Mouse (Mus musculus) mature B cell (primary cell): ENCODE results near the gene C4b.
"Not testable (repeated sequence)": the region's sequence is repeated elsewhere in the genome, so short reads cannot be mapped to it uniquely, and the experiment has no call there.

Experiments
- in situ Hi-C: fragments of 300-500 bp; cut with MboI; formaldehyde crosslinking; loops from 2 replicates; pipeline ENCODE4 v1.14.3; 2019

The C4b gene

DNA sequence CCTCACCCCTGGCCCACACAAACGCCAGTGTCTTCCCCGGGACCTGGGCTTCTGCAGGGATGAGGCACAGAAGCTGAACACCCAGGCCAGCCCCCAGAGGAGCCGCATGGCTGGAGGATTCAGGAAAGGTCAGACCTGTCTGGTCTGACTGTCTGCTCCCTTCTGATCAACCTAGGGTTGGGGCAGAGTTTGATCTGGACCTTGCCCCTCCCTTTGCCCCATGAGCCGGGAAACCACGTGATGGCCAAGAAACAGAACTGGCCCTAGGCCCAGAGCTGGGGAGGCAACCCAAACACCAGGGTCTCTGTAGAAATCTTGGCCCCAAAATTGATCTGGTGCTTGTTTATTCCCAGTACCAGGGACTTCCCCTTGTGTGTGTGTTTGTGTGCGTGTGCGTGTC is at the start of gene C4b:
TSS of gene C4b (minus strand) at position 164 of the 400 bp plus-strand sequence.
- in situ Hi-C loops = no loop called here

DNA sequence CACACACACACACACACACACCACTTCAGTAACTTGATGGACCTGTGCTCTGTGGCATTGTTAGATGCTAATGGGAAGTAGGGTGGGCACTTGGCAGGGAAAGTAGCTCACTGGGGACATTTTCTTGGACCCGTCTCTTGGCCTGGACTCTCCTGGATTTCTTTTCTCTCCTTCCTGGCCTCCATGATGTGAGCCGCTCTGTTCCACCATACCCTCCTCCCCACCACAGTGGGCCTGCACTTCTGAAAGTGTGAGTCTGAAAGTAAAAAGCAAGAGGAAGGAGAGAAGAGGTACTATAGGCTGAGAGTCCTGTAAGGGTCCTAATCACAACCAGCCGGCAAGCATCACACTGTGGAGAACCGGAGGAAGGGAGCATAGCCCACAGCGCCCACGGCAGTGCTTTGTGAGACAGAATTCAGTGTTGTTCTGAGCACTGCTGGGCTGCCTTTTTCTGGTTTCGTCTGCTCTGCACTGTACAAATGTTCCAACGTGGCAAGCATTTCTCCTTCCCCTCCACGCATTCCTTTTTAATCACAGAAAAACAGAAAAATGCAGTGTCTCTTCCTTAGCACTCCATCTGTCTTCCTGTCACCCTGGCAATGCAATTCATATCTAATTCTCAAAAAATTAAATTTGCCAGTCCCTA is 34.1 kb upstream of the C4b start:
- in situ Hi-C loops = no loop called here

DNA sequence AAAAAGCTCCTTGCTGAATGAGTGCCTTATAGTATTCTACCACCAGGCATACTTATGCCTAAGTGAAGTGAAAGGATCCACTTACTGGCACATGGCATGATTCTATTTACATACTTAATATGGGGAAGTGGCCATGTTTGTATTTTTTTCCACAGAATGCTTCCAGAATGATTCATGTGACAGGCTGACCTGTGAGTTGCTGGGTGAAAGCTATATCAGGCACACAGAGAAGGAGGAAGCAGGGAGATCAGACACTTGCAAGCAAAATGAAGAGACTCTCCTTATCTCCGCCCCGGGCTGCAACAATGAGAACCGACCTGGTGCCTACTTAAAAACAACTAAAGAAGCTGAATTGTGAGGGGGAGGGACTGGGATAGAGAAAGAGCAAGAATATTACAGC is 17.8 kb upstream of the C4b start:
- in situ Hi-C loops = no loop called here

DNA sequence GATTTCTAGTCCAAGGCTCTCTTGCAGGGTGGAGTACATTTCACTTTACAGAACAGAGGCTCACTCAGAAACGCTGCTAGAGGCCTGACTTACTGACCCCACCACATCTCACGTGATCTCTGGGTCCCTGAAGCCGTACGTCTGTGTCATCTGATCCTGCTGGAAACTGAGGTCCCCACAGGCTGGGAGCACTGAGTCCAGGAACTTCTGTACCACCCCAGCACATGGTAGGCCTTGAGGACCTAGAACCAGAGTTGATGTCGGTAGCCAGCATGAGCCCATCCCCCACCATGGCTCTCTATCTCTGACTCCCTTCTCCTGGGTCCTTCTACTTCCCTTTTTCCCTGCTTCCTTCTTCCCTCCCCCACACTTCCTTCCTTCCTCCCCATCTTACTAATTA is 2.8 kb upstream of the C4b start:
- in situ Hi-C loops = no loop called here

DNA sequence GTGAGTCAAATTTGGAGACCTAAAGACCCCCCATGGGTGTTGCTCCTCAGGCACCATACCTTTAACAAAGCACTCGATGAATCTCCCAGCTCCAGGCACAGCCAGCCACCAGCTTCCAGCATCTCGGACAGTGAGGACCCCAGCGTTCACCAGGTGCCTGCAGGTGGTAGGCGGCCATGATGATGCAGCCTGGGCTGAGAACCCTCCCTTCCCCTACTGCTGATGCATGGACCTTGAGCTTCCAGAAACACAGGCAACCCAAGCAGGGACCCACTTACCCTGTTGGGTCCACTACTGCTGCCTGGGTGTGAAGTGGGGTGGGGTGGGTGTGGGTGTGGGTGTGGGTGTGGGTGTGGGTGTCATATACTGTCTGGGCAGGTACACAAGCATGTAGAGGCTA is 1.5 kb upstream of the C4b start:
- in situ Hi-C loops = not testable (repeated sequence)

DNA sequence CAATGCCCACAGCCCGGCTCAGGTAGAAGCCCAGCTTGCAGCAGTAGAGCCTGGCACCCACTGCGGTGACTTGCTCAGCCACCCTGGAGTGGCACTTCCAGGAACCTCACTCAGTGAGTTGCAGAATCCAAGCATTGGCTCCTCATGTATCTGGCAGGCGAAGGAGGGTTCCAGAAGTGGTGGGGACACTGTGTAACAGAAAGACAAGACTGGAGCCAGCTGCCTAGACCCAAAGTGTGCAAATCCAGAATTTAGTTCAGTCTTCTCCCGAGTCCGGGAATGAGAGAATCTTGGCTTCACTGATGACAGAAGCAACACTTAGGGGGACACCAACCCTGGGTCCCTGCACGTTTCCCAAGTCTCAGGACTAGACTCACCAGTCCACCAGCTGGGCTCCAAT is 929 bp upstream of the C4b start:
- in situ Hi-C loops = not testable (repeated sequence)

DNA sequence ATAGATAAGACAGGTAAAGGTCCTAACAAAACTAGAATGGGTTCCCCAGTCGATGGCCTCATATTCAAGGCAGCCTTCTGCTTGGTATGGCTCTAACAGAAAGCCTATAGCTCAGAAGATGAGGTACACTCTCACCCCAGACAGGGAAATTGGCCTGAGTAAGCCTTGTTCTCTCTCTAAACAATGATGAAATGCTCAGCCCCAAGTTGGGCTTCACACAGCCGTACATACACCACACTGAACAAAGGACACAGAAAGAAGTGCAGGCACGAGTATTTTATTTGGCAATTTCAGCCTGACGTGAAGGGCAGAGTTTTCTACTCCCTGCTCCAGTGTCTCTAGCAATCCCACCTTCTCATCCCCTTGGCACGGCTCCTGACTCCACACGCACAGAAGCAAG is 524 bp upstream of the C4b start:
- in situ Hi-C loops = no loop called here

DNA sequence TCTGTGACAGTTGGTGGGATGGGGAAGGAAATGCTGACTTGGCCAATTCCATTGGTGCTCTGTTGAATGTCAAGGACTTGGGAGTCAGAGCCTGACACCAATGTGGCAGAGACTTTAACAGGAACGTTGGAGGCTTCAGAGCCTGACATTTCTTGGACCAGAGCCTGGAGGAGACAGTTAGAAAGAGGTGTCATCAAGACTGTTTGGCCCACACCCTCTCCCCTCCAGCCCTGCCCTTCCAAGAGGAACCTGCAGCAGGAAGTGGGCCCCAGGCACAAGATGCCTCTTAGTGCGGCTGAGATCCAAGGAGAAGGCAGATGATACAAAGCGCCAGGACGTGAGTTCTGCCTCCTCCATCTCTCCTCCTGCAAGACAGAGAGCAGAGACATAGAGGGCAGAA is 3.4 kb downstream of the C4b start:
- in situ Hi-C loops = no loop called here

DNA sequence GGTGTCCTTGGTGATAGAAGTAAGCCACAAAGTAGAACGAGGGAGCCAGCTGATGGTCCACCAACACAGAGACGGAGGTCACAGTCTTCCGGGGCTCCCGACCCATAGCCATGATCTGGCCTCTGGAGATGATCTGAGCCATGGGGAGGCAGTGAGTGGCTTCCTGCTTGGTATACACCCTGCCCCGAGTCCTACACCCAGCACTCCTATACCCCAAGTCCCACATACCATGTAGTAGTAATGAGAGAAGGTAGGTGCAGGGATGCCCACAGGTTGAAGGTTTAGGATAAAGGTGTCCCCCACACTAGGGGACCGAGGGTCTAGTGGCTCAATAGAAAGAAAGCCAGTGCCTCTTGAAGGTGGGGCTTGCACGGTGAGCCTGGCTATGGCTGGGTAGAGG is 4.0 kb downstream of the C4b start:
- in situ Hi-C loops = not testable (repeated sequence)

DNA sequence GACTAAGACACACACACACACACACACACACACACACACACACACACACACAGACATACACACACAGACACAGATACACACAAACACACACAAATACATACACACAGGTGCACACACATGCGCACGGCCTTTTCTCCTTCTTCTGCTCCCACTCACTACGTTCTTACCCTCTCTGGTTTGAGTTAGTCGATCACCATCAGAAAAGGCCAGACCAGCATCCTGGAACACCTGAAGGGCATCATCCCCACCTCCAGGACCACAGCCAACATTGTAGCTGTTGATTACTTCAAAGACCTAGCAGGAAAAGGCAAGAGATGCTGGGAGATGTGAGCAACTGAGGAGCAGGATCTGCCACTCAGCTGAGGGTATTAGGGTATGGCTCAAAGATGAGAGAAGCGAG is 6.2 kb downstream of the C4b start:
- in situ Hi-C loops = not testable (repeated sequence)

DNA sequence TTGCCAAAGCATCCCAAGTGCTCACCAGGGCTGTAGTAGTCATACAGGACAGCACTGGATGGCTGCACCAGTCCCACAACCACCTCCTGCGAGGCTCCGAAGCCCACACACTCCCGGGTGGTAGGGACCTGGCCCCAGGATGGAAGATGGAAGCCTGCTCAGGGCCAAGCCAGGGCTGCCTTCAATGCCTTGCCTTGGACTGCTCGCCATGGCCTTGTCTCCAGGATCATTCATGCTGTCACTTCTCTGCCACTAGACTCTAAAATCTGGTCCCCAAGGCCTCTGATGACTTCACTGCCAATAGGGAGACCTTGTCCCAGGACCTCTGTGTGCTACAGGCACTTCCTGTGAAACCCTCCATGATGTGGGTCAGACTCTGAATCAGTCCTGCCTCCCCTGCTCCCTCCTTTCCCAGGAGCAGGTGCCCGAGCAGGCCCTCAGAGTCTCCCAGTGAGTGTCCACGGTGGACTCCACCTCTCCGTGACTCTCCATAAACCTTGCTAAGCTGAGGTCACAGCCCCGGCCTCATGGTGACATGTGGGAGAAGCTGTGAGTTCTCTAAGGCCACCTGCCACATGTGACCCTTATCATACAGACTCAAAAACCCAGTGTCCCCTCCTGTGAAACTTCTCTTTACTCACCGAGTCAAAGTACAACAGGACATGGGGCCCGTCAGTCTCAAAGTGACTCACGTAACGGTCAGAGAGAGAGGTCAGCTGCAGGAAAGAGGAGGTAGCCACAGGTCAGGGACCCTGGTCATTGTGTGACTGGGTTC is 13.7 kb downstream of the C4b start:
- in situ Hi-C loops = not testable (repeated sequence)

DNA sequence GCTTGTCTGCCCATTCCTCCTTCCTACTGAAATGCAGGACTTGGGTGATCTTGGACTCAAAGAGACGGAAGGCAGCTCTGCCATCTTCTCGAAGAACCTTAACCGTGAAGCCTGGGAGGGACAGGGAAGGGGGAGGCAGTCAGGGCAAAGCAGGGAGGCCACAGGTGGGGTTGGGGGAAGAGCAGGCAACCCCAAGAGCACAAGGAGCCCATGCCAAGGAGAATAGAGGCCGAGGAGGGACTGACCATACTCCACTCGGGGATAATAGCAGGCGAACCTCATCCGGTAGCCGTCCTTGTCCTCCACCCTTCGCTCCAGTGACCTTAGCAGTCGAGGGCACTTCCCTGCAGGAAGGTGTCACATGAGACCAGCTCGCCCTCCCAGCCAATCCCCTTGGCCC is 14.5 kb downstream of the C4b start:
- in situ Hi-C loops = not testable (repeated sequence)

DNA sequence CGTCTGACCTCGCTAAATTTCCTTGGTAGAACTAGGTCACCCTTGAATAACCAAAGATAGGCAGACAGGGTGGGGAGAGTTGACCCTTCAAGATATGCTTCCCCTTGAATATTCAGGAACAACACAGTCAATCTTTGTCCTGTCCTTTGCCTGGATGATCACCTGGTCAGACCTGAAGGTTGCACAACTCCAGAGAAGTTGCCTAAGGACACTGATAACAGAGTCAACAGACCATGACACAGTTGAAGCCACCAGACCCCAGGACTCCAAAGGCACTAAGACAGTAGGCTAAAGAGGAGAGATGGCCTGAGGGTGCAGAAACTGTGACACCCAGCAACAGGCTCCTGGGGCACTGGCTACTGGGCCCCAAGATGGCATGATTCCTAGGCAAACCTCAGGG is 15.8 kb downstream of the C4b start:
- in situ Hi-C loops = no loop called here

DNA sequence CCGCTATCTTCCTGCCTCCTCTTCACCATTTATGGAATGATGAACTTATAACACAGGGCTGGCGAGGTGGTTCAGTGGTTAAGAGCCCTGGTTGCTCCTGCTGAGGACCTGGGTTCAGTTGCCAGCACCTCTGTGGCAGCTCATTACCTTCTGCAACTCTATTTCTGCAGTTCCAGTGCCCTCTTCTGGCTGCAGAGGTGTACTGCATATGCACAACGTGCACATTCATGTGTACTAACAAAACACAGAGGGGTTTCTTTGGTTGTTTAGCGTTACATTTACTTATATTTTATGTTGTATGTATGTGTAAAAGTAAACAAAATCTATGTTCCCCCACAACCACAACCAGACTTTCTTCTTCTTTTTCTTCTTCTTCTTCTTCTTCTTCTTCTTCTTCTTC is 20.6 kb downstream of the C4b start:
- in situ Hi-C loops = no loop called here

DNA sequence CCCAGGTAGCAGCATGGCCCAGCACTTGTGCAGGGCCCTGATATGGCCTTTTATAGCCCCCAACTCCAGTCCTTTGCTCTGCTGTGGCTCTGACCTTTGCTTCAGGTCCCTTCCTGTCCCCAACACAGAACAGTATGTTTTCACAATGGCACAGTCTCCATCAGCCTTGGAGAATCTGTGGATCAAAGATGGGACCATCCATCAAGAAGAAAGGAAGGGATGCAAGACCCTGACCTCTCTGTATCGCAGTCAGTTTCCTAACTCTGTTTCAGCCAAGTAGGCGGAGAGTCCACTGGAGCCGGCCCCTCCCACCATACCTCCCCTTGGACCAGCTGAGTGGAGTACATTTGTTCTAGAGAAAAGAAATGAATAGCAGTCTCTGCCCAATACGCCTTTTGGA is 21.4 kb downstream of the C4b start:
- in situ Hi-C loops = not testable (repeated sequence)

DNA sequence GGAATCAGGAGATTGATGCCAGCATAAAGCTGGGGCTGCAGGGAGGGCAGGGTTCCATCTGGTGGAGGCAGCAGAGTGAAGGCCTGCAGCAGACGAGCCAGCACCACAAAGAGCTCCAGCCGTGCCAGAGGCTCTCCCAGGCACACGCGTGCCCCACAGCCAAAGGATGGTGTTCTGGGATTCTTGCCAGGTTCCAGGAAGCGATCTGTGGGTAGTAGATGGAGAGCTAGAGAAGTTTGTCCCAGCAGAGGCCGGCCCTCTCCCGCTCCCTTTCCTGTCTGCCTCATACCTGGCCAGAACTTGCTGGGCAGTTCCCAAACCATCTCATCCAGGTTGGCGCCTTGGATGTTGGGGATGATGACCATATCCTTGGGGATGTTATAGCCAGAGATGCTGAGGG is 23.8 kb downstream of the C4b start:
- in situ Hi-C loops = not testable (repeated sequence)

DNA sequence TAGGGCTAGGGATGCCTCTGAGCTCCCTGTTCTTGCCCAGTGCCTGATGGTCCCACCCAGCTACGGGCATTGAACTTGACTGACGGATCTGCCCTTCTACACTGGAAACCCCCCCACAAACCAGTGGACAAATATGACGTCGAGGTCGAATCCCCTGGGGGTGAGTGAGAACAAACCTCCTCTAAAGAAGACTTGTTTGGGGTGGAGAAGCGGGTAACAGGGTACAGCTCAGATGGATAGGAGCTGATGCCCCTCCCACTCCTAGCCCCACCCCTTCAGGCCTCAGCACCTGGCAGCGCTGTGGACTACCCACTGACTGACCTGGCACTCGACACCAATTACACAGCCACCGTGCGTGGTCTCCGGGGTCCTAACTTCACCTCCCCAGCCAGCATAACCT is 26.3 kb downstream of the C4b start:
- in situ Hi-C loops = no loop called here

DNA sequence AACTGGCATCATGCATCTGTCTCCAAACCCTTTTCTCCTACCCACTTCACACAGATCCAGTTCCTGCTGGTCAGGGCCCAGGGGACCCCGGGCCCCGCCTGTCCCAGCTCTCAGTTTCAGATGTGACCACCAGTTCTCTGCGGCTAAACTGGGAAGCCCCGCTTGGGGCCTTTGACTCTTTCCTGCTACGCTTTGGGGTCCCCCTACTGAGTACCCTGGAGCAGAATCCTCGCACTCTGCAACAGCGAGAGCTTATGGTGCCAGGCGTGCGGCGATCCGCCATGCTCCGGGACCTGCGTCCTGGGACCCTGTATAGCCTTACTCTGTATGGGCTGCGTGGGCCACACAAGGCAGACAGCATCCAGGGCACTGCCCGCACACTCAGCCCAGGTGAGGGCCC is 27.4 kb downstream of the C4b start:
- in situ Hi-C loops = no loop called here

DNA sequence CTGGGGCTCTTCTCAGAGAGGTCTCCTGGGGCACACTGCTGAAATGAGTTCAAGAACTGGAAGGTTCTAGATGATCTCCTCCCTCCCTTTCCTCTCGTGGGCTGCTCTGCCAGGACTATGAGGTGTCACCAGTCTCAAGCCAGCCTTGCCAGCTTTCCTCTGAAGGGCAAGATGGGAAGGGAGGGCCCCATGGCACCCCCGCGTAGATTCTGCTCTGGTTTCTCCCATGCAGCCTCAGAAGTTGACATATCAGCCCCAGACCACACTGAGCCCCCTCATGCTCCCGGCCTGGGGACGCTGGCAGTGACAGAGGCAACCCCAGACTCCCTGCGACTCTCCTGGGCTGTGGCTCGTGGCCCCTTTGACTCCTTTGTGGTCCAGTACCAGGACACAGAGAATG is 28.2 kb downstream of the C4b start:
- in situ Hi-C loops = not testable (repeated sequence)

DNA sequence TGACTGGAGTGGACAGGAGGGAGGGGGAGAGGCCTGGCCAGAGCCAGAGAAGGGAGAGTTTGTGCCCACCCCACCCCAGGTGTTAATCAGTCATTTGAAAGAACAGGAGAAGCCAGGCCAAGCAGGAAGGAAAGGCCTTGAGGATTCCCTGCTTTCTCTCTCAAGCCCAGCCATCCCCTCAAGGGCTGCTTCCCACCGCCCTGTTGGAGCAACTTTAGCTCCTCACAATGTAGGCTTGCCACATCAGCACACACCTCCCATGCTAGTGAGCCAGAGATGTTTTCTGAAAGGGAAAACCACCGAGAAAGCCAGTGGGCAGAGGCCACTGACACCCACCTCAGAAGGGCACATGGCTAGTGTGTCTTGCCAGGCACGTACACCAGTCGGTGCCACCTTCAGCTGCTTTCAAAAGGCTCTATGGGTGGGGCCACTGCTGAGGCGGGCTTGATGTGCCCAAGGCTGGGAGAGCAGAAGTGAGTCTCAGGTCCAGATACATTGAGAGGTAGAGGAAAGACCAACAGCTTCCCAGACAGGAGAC is 28.7 kb downstream of the C4b start:
- in situ Hi-C loops = not testable (repeated sequence)

DNA sequence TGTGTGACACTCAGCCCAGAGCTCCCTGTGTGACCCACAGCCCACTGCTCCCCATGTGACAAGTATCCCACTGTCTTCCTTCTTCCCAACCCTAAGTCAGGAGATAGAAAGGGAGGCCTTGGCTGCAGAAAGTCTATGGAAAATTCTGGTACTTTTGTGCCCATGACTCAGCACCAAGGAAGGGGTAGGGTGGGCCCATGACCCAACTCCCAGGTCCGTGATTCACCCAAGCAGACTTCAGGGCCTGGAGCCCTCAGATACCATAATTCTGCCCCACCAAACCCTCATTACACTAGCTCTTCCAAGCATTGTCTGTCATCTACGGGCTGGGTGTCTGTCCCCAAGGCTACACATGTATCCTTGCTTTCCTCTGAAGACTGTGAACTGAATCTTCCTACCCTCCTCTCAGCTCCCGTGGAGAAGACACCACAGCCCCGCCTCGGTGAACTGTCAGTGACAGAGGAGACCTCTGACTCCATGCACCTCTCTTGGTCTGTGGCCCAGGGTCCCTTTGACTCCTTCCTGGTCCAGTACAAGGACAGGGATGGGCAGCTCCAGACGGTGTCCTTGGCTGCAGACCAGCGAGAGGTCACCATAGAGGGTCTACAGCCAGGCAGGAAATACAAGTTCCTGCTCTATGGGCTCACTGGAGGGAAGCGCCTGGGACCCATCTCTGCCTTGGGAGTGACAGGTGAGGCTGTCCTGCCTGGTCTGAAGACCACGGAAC is 29.3 kb downstream of the C4b start:
- in situ Hi-C loops = not testable (repeated sequence)

DNA sequence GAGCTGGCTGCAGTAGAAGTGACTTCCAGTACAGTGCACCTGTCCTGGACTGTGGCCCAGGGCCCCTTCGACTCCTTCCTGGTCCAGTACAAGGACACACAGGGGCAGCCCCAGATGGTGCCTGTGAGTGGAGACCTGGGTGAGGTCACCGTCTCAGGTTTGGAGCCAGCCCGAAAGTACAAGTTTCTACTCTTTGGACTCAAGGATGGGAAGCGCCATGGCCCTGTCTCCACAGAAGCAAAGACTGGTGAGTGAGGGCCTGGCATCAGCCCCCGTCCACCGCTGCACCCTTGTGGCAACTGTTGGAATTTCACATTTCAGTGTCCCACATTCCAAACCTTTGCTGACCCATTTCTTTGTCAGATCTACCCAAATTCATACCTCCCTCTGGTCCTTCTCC is 30.7 kb downstream of the C4b start:
- in situ Hi-C loops = no loop called here

DNA sequence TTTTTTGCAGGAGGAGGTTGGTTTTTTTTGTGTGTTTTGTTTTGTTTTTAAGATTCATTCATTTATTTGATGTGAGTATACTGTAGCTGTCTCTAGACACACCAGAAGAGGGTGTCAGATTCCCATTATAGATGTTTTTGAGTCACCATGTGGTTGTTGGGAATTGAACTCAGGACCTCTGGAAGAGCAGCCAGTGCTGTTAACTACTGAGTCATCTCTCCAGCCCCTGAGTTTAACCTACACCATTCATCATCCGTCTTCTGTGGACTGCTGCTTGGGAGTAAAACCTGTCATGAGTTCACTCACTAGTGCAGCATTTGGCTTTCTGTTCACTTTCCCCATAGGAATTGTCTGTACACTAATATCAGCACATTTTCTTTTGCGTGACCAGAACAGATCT is 37.2 kb downstream of the C4b start:
- in situ Hi-C loops = not testable (repeated sequence)
